Mouse (Mus musculus) small intestine, adult 2 months (tissue): ENCODE measurements around the gene Phlpp1. TPM values are rescaled to one million over a fixed set of nuclear protein-coding genes. Genes with fewer than 3 reads are reported as not detected.

ENCODE experiments used
- H3K27ac ChIP-seq: fragments of 200-500 bp; 2 replicates; pipeline ENCODE4 v1.5.1; 2012; ENCODE audit warnings: low read depth, low read length, control low read depth, inconsistent platforms; ENCODE audit not compliant: insufficient read depth
- H3K27me3 ChIP-seq: fragments of 200-500 bp; 2 replicates; pipeline ENCODE4 v1.6.1; 2012; ENCODE audit warnings: mild to moderate bottlenecking, moderate library complexity, low read length, inconsistent platforms; ENCODE audit not compliant: control insufficient read depth, insufficient read depth
- H3K36me3 ChIP-seq: fragments of 200-500 bp; 2 replicates; pipeline ENCODE4 v1.6.1; 2012; ENCODE audit warnings: mild to moderate bottlenecking, low read length, control low read depth, inconsistent platforms; ENCODE audit not compliant: control insufficient read depth, insufficient read depth
- H3K4me1 ChIP-seq: fragments of 200-500 bp; 2 replicates; pipeline ENCODE4 v1.6.1; 2012; ENCODE audit warnings: low read length, inconsistent platforms, mixed read lengths; ENCODE audit not compliant: control insufficient read depth, insufficient read depth, insufficient read length
- H3K4me3 ChIP-seq: fragments of 200-500 bp; 2 replicates; pipeline ENCODE4 v1.5.1; 2012; ENCODE audit warnings: low read depth, mild to moderate bottlenecking, control low read depth, inconsistent platforms, low read length, moderate library complexity
- CTCF ChIP-seq: fragments of 200-500 bp; IDR thresholded peaks from 2 replicates; pipeline ENCODE4 v1.5.1; 2012; ENCODE audit warnings: low read depth, mild to moderate bottlenecking, control low read depth, inconsistent platforms, low read length, moderate library complexity, mixed read lengths; ENCODE audit not compliant: insufficient replicate concordance, insufficient read length; ENCODE audit errors: extremely low read depth
- POLR2A ChIP-seq: fragments of 200-500 bp; IDR thresholded peaks from 2 replicates; pipeline ENCODE4 v1.6.1; 2012; ENCODE audit warnings: low read depth, mild to moderate bottlenecking, control low read depth, inconsistent platforms, low read length, moderate library complexity
- WGBS: fragments of 180-500 bp; shearing (Covaris S2); methylation state at CpG from one replicate; pipeline ENCODE4 v1.1.7; 2018; 5-methylcytosine and 5-hydroxymethylcytosine counted together
- polyA plus RNA-seq: library from polyadenylated mRNA; depleted of rRNA; stranded (reverse); fragments of >200 nt; gene quantifications from 2 replicates; pipeline ENCODE4 v1.2.3, GENCODE M21; 2012

Phlpp1 gene
- polyA plus RNA-seq, 1 experiment, result 6.5 TPM

- Histone ChIP-seq H3K36me3 (no peaks in the 10 kb centered on the region), H3K27me3 (0 out of 2 replicates have a peak, but pooled peaks cover 2% of the 10 kb centered on the region), H3K4me3 (no peak overlapping the region), H3K27ac (no peak overlapping the region), H3K4me1 (no peaks in the 10 kb centered on the region)
- 81% methylated on average over 2 of the region's 2 CpGs for WGBS
- no peak for TF ChIP-seq POLR2A
These were observed 27.0 kb upstream of the Phlpp1 start for GRCm38 (mm10) chr1:106144534-106144933.

GRCm38 (mm10) chr1:106145055-106145454, 26.5 kb upstream of the Phlpp1 start:
- H3K4me1 ChIP-seq, result no peaks in the 10 kb centered on the region
- no peaks in the 10 kb centered on the region for H3K36me3 ChIP-seq
- 46% methylated on average over 1 of the region's 1 CpGs for WGBS
- H3K27me3 ChIP-seq, result 0 out of 2 replicates have a peak, but pooled peaks cover 2% of the 10 kb centered on the region
- H3K4me3 ChIP-seq, result no peak overlapping the region
- TF ChIP-seq CTCF (no peak), POLR2A (no peak)
- H3K27ac ChIP-seq, result no peak overlapping the region

GRCm38 (mm10) chr1:106145565-106146190, 25.9 kb upstream of the Phlpp1 start:
- 57% methylated on average over 4 of the region's 4 CpGs for WGBS
- Histone ChIP-seq H3K27me3 (0 out of 2 replicates have a peak, but pooled peaks cover 2% of the 10 kb centered on the region), H3K36me3 (no peaks in the 10 kb centered on the region), H3K4me3 (no peak overlapping the region), H3K4me1 (no peaks in the 10 kb centered on the region), H3K27ac (no peak overlapping the region)
- no peak for TF ChIP-seq POLR2A

- no peak overlapping the region for H3K27ac ChIP-seq
- TF ChIP-seq POLR2A, result no peak
- no peak for TF ChIP-seq CTCF
These were observed 22.9 kb upstream of the Phlpp1 start for GRCm38 (mm10) chr1:106148386-106149380.

GRCm38 (mm10) chr1:106151846-106152245, 19.7 kb upstream of the Phlpp1 start:
- Histone ChIP-seq H3K36me3 (no peaks in the 10 kb centered on the region), H3K4me3 (no peak overlapping the region), H3K4me1 (no peaks in the 10 kb centered on the region), H3K27ac (no peak overlapping the region), H3K27me3 (0 out of 2 replicates have a peak, but pooled peaks cover 2% of the 10 kb centered on the region)
- TF ChIP-seq POLR2A (no peak), CTCF (no peak)
- WGBS, result 77% methylated on average over 12 of the region's 12 CpGs

More at GRCm38 (mm10) chr1:106148386-106149380, 22.9 kb upstream of the Phlpp1 start:
- H3K4me1 ChIP-seq, result no peaks in the 10 kb centered on the region
- no peak overlapping the region for H3K4me3 ChIP-seq
- WGBS, result 65% methylated on average over 17 of the region's 17 CpGs
- H3K27me3 ChIP-seq, result 0 out of 2 replicates have a peak, but pooled peaks cover 2% of the 10 kb centered on the region
- no peaks in the 10 kb centered on the region for H3K36me3 ChIP-seq

GRCm38 (mm10) chr1:106152742-106153141, 18.8 kb upstream of the Phlpp1 start:
- no peaks in the 10 kb centered on the region for H3K36me3 ChIP-seq
- no peak overlapping the region for H3K4me3 ChIP-seq
- H3K27ac ChIP-seq, result no peak overlapping the region
- no peaks in the 10 kb centered on the region for H3K4me1 ChIP-seq
- TF ChIP-seq POLR2A, result no peak
- TF ChIP-seq CTCF, result no peak
- H3K27me3 ChIP-seq, result 0 out of 2 replicates have a peak, but pooled peaks cover 2% of the 10 kb centered on the region

- TF ChIP-seq POLR2A, result no peak
- TF ChIP-seq CTCF, result no peak
- Histone ChIP-seq H3K4me1 (no peaks in the 10 kb centered on the region), H3K36me3 (no peaks in the 10 kb centered on the region), H3K4me3 (no peak overlapping the region), H3K27ac (no peak overlapping the region), H3K27me3 (no peaks in the 10 kb centered on the region)
- 78% methylated on average over 7 of the region's 7 CpGs for WGBS
These were observed 17.0 kb upstream of the Phlpp1 start for GRCm38 (mm10) chr1:106154590-106154989.
